Mouse (Mus musculus): ENCODE measurements at regions not wholly inside any gene's neighbourhood (a gene's known extent, or its start where the extent isn't known, plus 50 kb on each side); places are given as distances from the start of the nearest gene placed in this dataset.

DNA sequence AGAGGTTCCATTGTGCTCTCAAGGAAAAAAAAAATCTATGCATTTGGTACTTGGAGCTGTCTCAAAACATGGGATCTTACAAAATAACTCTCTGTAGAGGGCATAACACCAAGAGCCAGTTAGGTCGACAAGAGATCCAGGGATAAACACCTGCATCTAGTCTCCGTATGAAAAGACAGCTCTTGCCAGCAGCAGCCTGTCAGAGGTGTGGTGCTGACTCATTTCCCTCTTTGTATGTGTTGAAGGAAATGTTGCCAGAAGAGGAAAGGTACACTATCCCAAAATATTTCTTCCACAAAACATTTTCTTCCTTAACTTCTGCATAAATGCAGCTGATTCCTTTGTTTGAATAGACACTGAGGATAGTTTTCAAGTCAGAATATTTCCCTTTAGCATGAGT is 163.6 kb upstream of the Acvr2a start:
- TF ChIP-seq CTCF (IDR thresholded peaks at IDR 0.05) (no peak), EP300 (IDR thresholded peaks at IDR 0.05) (no peak)
